Mouse (Mus musculus): ENCODE results near the gene Dnmt3c. TPM values are rescaled to one million over a fixed set of nuclear protein-coding genes. Genes with fewer than 3 reads are reported as not detected.

Gene Dnmt3c
- total RNA-seq, 2 experiments from 2014 or later, result not detected

Other genes with a start within 250 kb of the Dnmt3c start
- gene 4930404H24Rik, start 203.9 kb upstream of the Dnmt3c start, total RNA-seq (2021), result not detected
- 1 to 10 TPM; 3.0 to 3.3 TPM for gene Nol4l, start 166.7 kb upstream of the Dnmt3c start, total RNA-seq (2021)
- 10 to 100 TPM; 10.5 to 13.7 TPM for gene Commd7, start 63.9 kb upstream of the Dnmt3c start, total RNA-seq (2021)
- 1 to 10 TPM; 1.2 TPM for gene Dnmt3b, start 47.2 kb upstream of the Dnmt3c start, total RNA-seq (2021)
- gene Mapre1, start 44.6 kb downstream of the Dnmt3c start, total RNA-seq (2021), result 10 to 100 TPM; 53.2 to 63.9 TPM
- under 1 TPM; 0.06 to 0.20 TPM for gene Efcab8, start 83.3 kb downstream of the Dnmt3c start, total RNA-seq (2021)
- not detected for gene Sun5, start 174.4 kb downstream of the Dnmt3c start, total RNA-seq (2021)
- not detected for gene Bpifb2, start 178.4 kb downstream of the Dnmt3c start, total RNA-seq (2021)
- gene Bpifb6, start 203.7 kb downstream of the Dnmt3c start, total RNA-seq (2021), result not detected
- not detected for gene Bpifb3, start 221.6 kb downstream of the Dnmt3c start, total RNA-seq (2021)
- gene Bpifb4, start 241.6 kb downstream of the Dnmt3c start, total RNA-seq (2021), result not detected